Mouse (Mus musculus): ENCODE measurements around the gene Ankrd40.
A peak's percentile ranks its signal among the peaks of the same experiment; 100 is the strongest.

Ankrd40 gene

GRCm38 (mm10) chr11:94323271-94323925 lies 4.4 kb upstream of the Ankrd40 start:
- DNase-seq: no peak

GRCm38 (mm10) chr11:94324618-94325017 lies 3.2 kb upstream of the Ankrd40 start:
- DNase-seq: no peak

- peak; percentile 44 for DNase-seq
These were observed 815 bp upstream of the Ankrd40 start for GRCm38 (mm10) chr11:94326961-94327411.

GRCm38 (mm10) chr11:94328644-94329025 lies 834 bp downstream of the Ankrd40 start:
- no peak for DNase-seq

- peak; percentile 67 for DNase-seq
These were observed 1.6 kb downstream of the Ankrd40 start for GRCm38 (mm10) chr11:94329270-94329891.

GRCm38 (mm10) chr11:94330211-94330610 lies 2.4 kb downstream of the Ankrd40 start:
- no peak for DNase-seq

GRCm38 (mm10) chr11:94332726-94333125 lies 4.9 kb downstream of the Ankrd40 start:
- DNase-seq: no peak

- peak; percentile 22 for DNase-seq
These were observed 6.7 kb downstream of the Ankrd40 start for GRCm38 (mm10) chr11:94334386-94334968.

- no peak for DNase-seq
These were observed 8.8 kb downstream of the Ankrd40 start for GRCm38 (mm10) chr11:94336551-94336950.

GRCm38 (mm10) chr11:94338347-94338746 lies 10.5 kb downstream of the Ankrd40 start:
- DNase-seq: no peak

GRCm38 (mm10) chr11:94339732-94340585 lies 12.2 kb downstream of the Ankrd40 start:
- DNase-seq: peak; percentile 75

- DNase-seq: peak; percentile 59
These were observed 13.4 kb downstream of the Ankrd40 start for GRCm38 (mm10) chr11:94340948-94341933.

GRCm38 (mm10) chr11:94342114-94342905 lies 14.5 kb downstream of the Ankrd40 start:
- no peak for DNase-seq

- no peak for DNase-seq
These were observed 16.2 kb downstream of the Ankrd40 start for GRCm38 (mm10) chr11:94343955-94344358.

- no peak for DNase-seq
These were observed 16.7 kb downstream of the Ankrd40 start for GRCm38 (mm10) chr11:94344470-94344869.

- DNase-seq: no peak
These were observed 18.1 kb downstream of the Ankrd40 start for GRCm38 (mm10) chr11:94345926-94346325.

- peak; percentile 44 for DNase-seq
These were observed 18.8 kb downstream of the Ankrd40 start for GRCm38 (mm10) chr11:94346611-94347010.

GRCm38 (mm10) chr11:94347063-94347575 lies 19.3 kb downstream of the Ankrd40 start:
- DNase-seq: no peak

- no peak for DNase-seq
These were observed 22.0 kb downstream of the Ankrd40 start for GRCm38 (mm10) chr11:94349839-94350238.

GRCm38 (mm10) chr11:94350337-94350736 lies 22.5 kb downstream of the Ankrd40 start:
- DNase-seq: no peak

GRCm38 (mm10) chr11:94351094-94351493 lies 23.3 kb downstream of the Ankrd40 start:
- no peak for DNase-seq

Data from kidney, postnatal 14 days (tissue).